Mouse (Mus musculus): ENCODE data around the gene Dclk2.

Gene Dclk2

GRCm38 (mm10) chr3:86845578-86845977, 75.1 kb downstream of the Dclk2 start:
- DNase-seq (ENCODE audit: low spot score in 2 of 2), result no peak

GRCm38 (mm10) chr3:86844804-86845481, 75.7 kb downstream of the Dclk2 start:
- no peak for DNase-seq (ENCODE audit: low spot score in 2 of 2)

GRCm38 (mm10) chr3:86842461-86842860, 78.2 kb downstream of the Dclk2 start:
- no peak for DNase-seq (ENCODE audit: low spot score in 2 of 2)

- DNase-seq (ENCODE audit: low spot score in 2 of 2), result no peak
Measured at GRCm38 (mm10) chr3:86839606-86840005, 81.0 kb downstream of the Dclk2 start.

- DNase-seq (ENCODE audit: low spot score in 2 of 2), result no peak
Measured at GRCm38 (mm10) chr3:86837386-86837785, 83.3 kb downstream of the Dclk2 start.

GRCm38 (mm10) chr3:86835180-86835579, 85.5 kb downstream of the Dclk2 start:
- no peak for DNase-seq (ENCODE audit: low spot score in 2 of 2)

- no peak for DNase-seq (ENCODE audit: low spot score in 2 of 2)
Measured at GRCm38 (mm10) chr3:86834341-86834740, 86.3 kb downstream of the Dclk2 start.

- no peak for DNase-seq (ENCODE audit: low spot score in 2 of 2)
Measured at GRCm38 (mm10) chr3:86832591-86833267, 87.9 kb downstream of the Dclk2 start.

GRCm38 (mm10) chr3:86832115-86832514, 88.5 kb downstream of the Dclk2 start:
- DNase-seq (ENCODE audit: low spot score in 2 of 2), result no peak

GRCm38 (mm10) chr3:86827506-86827905, 93.1 kb downstream of the Dclk2 start:
- no peak for DNase-seq (ENCODE audit: low spot score in 2 of 2)

- DNase-seq (ENCODE audit: low spot score in 2 of 2), result no peak
Measured at GRCm38 (mm10) chr3:86821383-86821782, 99.3 kb downstream of the Dclk2 start.

- DNase-seq (ENCODE audit: low spot score in 2 of 2), result no peak
Measured at GRCm38 (mm10) chr3:86820344-86820743, 100.3 kb downstream of the Dclk2 start.

GRCm38 (mm10) chr3:86819372-86819771, 101.3 kb downstream of the Dclk2 start:
- no peak for DNase-seq (ENCODE audit: low spot score in 2 of 2)

- DNase-seq (ENCODE audit: low spot score in 2 of 2), result no peak
Measured at GRCm38 (mm10) chr3:86818001-86818585, 102.6 kb downstream of the Dclk2 start.

- peak; percentile 57 to 79 for DNase-seq (ENCODE audit: low spot score in 2 of 2)
Measured at GRCm38 (mm10) chr3:86812689-86813088, 108.0 kb downstream of the Dclk2 start.

GRCm38 (mm10) chr3:86810908-86811307, 109.7 kb downstream of the Dclk2 start:
- DNase-seq (ENCODE audit: low spot score in 2 of 2), result no peak

- no peak for DNase-seq (ENCODE audit: low spot score in 2 of 2)
Measured at GRCm38 (mm10) chr3:86809646-86810045, 111.0 kb downstream of the Dclk2 start.

- DNase-seq (ENCODE audit: low spot score in 2 of 2), result no peak
Measured at GRCm38 (mm10) chr3:86809199-86809598, 111.5 kb downstream of the Dclk2 start.

GRCm38 (mm10) chr3:86807750-86808467, 112.7 kb downstream of the Dclk2 start:
- DNase-seq (ENCODE audit: low spot score in 2 of 2), result no peak

GRCm38 (mm10) chr3:86806834-86807233, 113.8 kb downstream of the Dclk2 start:
- no peak for DNase-seq (ENCODE audit: low spot score in 2 of 2)

GRCm38 (mm10) chr3:86804265-86804664, 116.4 kb downstream of the Dclk2 start:
- DNase-seq (ENCODE audit: low spot score in 2 of 2), result no peak

GRCm38 (mm10) chr3:86802825-86803224, 117.8 kb downstream of the Dclk2 start:
- DNase-seq (ENCODE audit: low spot score in 2 of 2), result no peak

Measured in urinary bladder, postnatal 36 days (tissue).